Mouse (Mus musculus) hindbrain, embryonic 14.5 days (tissue): ENCODE measurements around the gene Garnl3. TPM values are rescaled to one million over a fixed set of nuclear protein-coding genes. Genes with fewer than 3 reads are reported as not detected.

ENCODE experiments used
- ATAC-seq: fragments of 200-750 bp; cut with Nextera tagmentation; 2 replicates; pipeline ENCODE4 v1.8.0; 2017; ENCODE audit warnings: moderate number of reproducible peaks, mild to moderate bottlenecking, moderate TSS enrichment, moderate library complexity; ENCODE audit not compliant: low FRiP score
- DNase-seq: peaks from one replicate; pipeline ENCODE4 v3.0.0-alpha.2; 2015; ENCODE audit warnings: low spot score
- H3K27ac ChIP-seq: fragments of 300-500 bp; sonication (generic); 2 replicates; pipeline ENCODE4 v1.5.1; 2014; ENCODE audit warnings: mild to moderate bottlenecking, moderate library complexity
- H3K27me3 ChIP-seq: fragments of 300-500 bp; sonication (generic); 2 replicates; pipeline ENCODE4 v1.6.1; 2014; ENCODE audit warnings: mild to moderate bottlenecking, low read length, mixed read lengths; ENCODE audit not compliant: control insufficient read depth, insufficient read depth
- H3K36me3 ChIP-seq: fragments of 300-500 bp; sonication (generic); replicated peaks from 2 replicates; pipeline ENCODE4 v1.6.1; 2014; ENCODE audit not compliant: control insufficient read depth, insufficient read depth
- H3K4me1 ChIP-seq: fragments of 300-500 bp; sonication (generic); replicated peaks from 2 replicates; pipeline ENCODE4 v1.6.1; 2014; ENCODE audit warnings: antibody characterized with exemption, low read length, mixed read lengths; ENCODE audit not compliant: control insufficient read depth, insufficient read depth
- H3K4me2 ChIP-seq: fragments of 300-500 bp; sonication (generic); replicated peaks from 2 replicates; pipeline ENCODE4 v1.6.1; 2014; ENCODE audit warnings: mild to moderate bottlenecking, moderate library complexity
- H3K4me3 ChIP-seq: fragments of 300-500 bp; sonication (generic); replicated peaks from 2 replicates; pipeline ENCODE4 v1.5.1; 2014; ENCODE audit warnings: mild to moderate bottlenecking, low read length
- H3K9ac ChIP-seq: fragments of 300-500 bp; sonication (generic); 2 replicates; pipeline ENCODE4 v1.6.1; 2014
- H3K9me3 ChIP-seq: fragments of 300-500 bp; sonication (generic); 2 replicates; pipeline ENCODE4 v1.6.1; 2016; ENCODE audit warnings: low read length; ENCODE audit not compliant: control insufficient read depth
- WGBS: fragments of 180-500 bp; shearing (Covaris S2); extraction: QIAGEN DNeasy Blood & Tissue Kit; methylation state at CpG from one replicate; pipeline ENCODE4 v1.1.7; 2014; 5-methylcytosine and 5-hydroxymethylcytosine counted together
- polyA plus RNA-seq: library from polyadenylated mRNA; unstranded; fragments of >200 nt; fragmentation: Nextera tagmentation; extraction: Ambion mirVana; gene quantifications from 2 replicates; pipeline ENCODE4 v1.2.1, GENCODE M21; 2014

Gene Garnl3
- polyA plus RNA-seq, 1 experiment from 2014 or later: 67.5 TPM

DNA sequence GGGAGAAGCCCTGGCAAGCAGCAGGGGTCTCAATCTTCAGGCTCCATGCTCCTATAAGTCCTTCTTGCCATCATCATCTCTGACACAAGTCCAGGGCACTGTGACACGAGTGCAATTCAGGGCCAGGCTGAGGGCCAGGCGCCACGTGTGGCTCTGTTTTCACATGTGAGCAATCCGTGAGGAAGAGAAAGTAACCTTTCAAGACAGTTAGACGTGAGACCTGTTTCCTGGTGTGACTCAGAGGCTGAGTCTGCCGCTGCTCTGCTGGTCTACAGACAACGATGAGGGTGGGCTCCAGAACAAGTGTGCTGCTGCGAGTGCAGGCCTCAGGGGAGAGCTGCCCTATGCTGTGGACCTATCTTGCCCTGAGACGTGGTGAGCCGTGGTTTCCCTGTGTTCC lies 41.7 kb upstream of the Garnl3 start:
- no peaks in the 10 kb centered on the region for H3K9me3 ChIP-seq
- WGBS: 82% methylated on average over 10 of the region's 10 CpGs
- no peaks in the 10 kb centered on the region for H3K27me3 ChIP-seq
- no peak for ATAC-seq
- no peak overlapping the region for H3K9ac ChIP-seq
- no peak overlapping the region for H3K4me3 ChIP-seq
- DNase-seq: no peak
- peaks cover 45% of the 10 kb centered on the region for H3K36me3 ChIP-seq
- H3K4me1 ChIP-seq: peaks cover 1% of the 10 kb centered on the region; the same call in 1 of the 2 replicates
- H3K4me2 ChIP-seq: no peak overlapping the region
- no peak overlapping the region for H3K27ac ChIP-seq

DNA sequence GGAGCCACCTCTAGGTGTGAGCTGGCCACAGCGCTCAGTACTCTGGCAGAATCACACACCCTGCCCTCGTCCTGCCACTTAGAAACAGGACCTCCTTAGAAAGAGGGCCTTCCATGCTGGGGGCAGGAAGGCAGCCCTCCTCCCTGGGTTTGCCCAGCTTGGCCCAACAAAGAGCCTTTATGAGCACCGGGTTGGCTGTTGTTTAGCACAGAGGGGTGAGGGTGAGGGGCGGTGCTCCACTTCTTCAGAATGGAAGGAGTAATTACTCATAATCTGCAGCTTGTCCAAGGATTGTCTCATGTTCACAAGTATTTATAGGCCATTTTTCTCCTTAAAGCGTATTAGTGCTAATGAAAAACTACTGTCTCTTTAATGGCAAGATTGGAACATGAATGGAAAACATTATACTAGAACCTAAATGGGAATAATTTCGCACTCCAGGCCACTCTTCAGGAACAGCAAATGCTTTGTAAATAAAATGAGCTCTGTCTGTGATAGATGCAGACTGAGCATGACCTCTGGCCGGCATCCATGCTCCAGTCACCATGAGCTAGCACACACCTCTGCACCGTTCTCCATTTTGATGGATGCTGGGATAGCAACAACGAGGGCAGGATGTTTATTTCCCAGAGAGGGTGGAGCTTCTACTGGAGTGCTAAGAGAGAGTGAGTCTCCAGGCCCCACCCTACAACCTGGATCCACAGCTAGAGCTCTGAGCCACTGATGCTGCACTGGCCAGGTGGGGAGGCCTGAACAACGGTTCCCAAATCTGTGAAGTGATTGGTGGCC lies 39.5 kb upstream of the Garnl3 start:
- 49% methylated on average over 10 of the region's 10 CpGs for WGBS
- Histone ChIP-seq H3K36me3 (peaks cover 61% of the 10 kb centered on the region), H3K4me3 (no peak overlapping the region), H3K4me2 (no peak overlapping the region), H3K27me3 (no peaks in the 10 kb centered on the region), H3K27ac (0 out of 2 replicates have a peak overlapping the region, but pooled peaks have one; percentile 14), H3K9ac (no peak overlapping the region), H3K9me3 (no peaks in the 10 kb centered on the region), H3K4me1 (no peaks in the 10 kb centered on the region; the same call in 1 of the 2 replicates)
- DNase-seq (no peak), ATAC-seq (no peak; the same call in 1 of the 2 replicates)

DNA sequence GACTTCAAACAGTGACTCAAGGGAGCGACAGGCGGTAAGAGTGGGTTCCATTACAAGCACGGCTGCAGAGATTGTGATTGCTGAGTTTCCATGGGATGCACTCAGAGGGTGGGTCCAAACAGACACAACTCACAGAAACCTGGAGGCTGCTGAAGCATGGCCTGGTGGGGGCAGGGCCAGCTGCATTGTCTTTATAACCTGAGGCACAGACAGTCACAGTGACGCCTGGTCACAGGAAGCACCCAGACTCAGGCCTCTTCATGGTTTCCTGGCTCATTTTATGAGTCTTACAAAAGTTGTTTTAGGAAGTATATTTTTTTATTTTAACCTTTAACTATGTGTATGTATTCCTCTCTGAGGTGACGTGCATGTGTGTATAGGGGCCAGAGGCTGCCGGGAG lies 38.0 kb upstream of the Garnl3 start:
- ATAC-seq (no peak), DNase-seq (no peak)
- no peaks in the 10 kb centered on the region; the same call in 1 of the 2 replicates for H3K4me1 ChIP-seq
- no peaks in the 10 kb centered on the region for H3K27me3 ChIP-seq
- H3K9me3 ChIP-seq: no peaks in the 10 kb centered on the region
- 83% methylated on average over 6 of the region's 6 CpGs for WGBS
- H3K4me3 ChIP-seq: no peak overlapping the region
- H3K9ac ChIP-seq: no peak overlapping the region
- no peak overlapping the region for H3K4me2 ChIP-seq
- H3K27ac ChIP-seq: no peak overlapping the region
- H3K36me3 ChIP-seq: peaks cover 65% of the 10 kb centered on the region

DNA sequence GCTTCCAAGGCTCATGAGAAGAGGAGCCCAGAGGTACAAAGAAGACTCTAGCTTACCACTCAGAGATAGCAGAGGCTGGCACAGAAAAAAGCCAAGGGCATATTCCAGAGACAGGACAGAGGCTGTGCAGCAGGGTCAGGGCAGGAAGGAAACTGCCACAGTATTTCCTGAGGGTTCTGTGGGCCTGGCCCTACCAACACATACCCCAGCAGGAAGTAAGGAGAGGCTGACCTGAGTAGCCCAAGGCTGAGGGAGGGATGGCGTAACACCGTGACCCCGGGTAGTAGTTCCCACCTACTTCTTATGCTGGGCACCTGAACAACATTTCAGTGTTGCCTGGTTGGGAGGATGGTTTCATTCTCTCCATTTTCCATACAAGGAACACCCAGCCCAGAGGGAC lies 35.6 kb upstream of the Garnl3 start:
- Histone ChIP-seq H3K9ac (no peak overlapping the region), H3K27ac (no peak overlapping the region), H3K27me3 (no peaks in the 10 kb centered on the region), H3K4me3 (no peak overlapping the region), H3K36me3 (peaks cover 59% of the 10 kb centered on the region), H3K9me3 (no peaks in the 10 kb centered on the region), H3K4me1 (no peaks in the 10 kb centered on the region; the same call in 1 of the 2 replicates), H3K4me2 (no peak overlapping the region)
- WGBS: 87% methylated on average over 3 of the region's 3 CpGs
- DNase-seq: no peak
- ATAC-seq: no peak

DNA sequence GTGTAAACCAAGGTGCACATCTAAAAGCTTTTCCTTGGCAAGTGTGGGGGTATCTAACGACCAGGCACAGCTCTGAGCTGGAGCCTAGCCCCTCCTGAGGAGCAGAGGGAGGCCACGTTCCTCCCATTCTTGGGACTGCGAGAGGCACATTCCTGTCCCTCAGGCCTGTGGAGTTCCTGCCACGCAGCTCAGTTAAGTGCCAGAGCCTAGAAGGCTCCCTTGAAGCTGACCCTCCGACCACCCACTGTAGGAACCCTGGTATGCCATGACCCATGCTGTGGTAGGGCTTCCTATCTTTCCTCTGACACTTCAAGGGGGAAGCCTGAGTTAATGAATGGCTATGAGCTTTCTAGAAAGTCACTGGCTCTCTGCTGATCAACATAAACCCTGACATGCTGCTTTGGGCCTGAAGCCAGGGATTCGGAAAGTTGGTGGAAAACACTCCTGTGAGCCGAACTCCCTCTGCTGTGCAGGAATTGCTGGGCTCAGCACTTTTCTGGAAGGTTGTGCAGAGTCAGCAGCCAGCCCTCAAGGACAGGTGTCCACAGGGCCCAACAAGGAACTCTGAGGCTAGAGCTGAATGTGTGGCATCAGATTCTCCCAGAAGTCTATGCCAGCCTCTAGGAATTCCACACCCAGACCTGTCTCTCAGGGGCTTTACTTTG lies 34.4 kb upstream of the Garnl3 start:
- Histone ChIP-seq H3K27ac (0 out of 2 replicates have a peak overlapping the region, but pooled peaks have one; percentile 51), H3K36me3 (peaks cover 54% of the 10 kb centered on the region), H3K4me1 (no peaks in the 10 kb centered on the region; the same call in 1 of the 2 replicates), H3K9me3 (no peaks in the 10 kb centered on the region), H3K4me2 (no peak overlapping the region), H3K4me3 (no peak overlapping the region), H3K9ac (no peak overlapping the region), H3K27me3 (no peaks in the 10 kb centered on the region)
- DNase-seq: no peak
- no peak for ATAC-seq
- WGBS: 53% methylated on average over 7 of the region's 7 CpGs

DNA sequence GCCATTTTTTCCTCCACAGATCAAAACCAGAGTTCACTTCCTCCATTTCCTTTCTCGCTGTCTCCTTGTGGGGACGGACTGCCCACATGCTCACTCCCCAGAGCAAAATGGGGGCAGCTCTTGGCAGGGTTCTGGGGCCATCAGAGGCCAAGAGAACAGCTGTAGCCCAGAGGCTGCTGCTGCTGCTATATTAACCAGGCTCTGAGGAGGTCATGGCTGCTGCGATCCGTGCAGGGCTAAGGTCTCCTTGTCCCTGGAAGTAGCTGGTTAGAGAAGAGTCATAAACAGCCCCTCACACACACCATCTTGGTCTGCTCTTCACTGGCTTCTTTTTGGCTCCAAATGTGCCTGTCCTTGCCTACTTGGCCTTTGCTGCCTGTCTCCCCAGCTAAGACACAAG lies 33.8 kb upstream of the Garnl3 start:
- WGBS: 82% methylated on average over 4 of the region's 4 CpGs
- no peaks in the 10 kb centered on the region for H3K4me1 ChIP-seq

DNA sequence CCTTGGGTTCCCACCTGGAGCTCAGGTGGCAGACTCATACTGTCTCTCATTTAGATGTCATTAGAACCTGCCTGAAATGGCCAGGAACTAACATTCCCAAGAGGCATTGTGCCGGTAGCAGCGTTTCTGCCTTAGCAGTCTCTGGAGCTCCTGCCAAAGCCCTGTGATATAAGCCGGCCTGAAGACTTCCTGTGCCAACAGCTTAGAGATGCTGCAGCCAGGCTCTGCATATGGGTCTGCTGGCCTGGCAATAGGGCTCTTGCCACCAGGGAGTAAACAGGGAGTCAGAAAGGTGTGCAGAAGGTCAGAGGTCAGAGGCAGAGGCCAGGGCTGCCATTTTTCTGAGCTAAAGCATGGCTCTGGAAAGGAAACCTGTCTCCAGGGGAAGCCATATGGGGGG lies 33.2 kb upstream of the Garnl3 start:
- H3K4me3 ChIP-seq: no peak overlapping the region
- no peak for DNase-seq
- WGBS: 66% methylated on average over 3 of the region's 3 CpGs
- H3K36me3 ChIP-seq: peaks cover 59% of the 10 kb centered on the region
- no peak overlapping the region for H3K4me2 ChIP-seq
- ATAC-seq: no peak
- H3K9ac ChIP-seq: no peak overlapping the region
- H3K4me1 ChIP-seq: no peaks in the 10 kb centered on the region
- H3K27ac ChIP-seq: no peak overlapping the region; the same call in 1 of the 2 replicates
- no peaks in the 10 kb centered on the region for H3K9me3 ChIP-seq
- no peaks in the 10 kb centered on the region for H3K27me3 ChIP-seq

More for the DNA sequence above, 33.8 kb upstream of the Garnl3 start:
- no peaks in the 10 kb centered on the region for H3K9me3 ChIP-seq
- 0 out of 2 replicates have a peak overlapping the region, but pooled peaks have one; percentile 51 for H3K27ac ChIP-seq
- H3K4me2 ChIP-seq: no peak overlapping the region
- H3K27me3 ChIP-seq: no peaks in the 10 kb centered on the region
- no peak overlapping the region for H3K4me3 ChIP-seq
- H3K36me3 ChIP-seq: peaks cover 54% of the 10 kb centered on the region
- DNase-seq (no peak), ATAC-seq (no peak)
- no peak overlapping the region for H3K9ac ChIP-seq

DNA sequence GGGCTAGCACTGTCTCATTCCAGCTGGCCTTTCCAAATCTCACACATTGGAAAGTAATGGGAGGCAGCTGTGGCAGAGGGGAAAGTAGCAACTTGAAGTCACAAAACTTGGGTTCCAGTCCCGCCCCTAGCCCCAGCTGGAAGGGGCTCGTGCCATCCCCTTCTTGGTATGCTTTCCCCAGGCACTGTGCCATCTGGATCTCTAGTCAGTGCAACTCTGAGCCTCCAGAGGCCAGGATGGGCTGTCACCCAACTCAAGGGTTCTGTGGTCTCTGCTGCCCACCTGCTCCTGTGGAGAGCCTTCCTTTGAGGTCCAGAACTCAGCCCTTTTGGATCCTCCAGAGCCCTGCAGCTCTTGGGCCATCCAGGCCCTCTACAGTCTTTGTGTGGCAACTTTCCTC lies 30.7 kb upstream of the Garnl3 start:
- Histone ChIP-seq H3K36me3 (peaks cover 61% of the 10 kb centered on the region), H3K4me2 (no peak overlapping the region), H3K27ac (no peak overlapping the region), H3K9me3 (no peaks in the 10 kb centered on the region), H3K4me3 (no peak overlapping the region), H3K27me3 (no peaks in the 10 kb centered on the region), H3K4me1 (no peaks in the 10 kb centered on the region), H3K9ac (no peak overlapping the region)
- ATAC-seq (no peak), DNase-seq (no peak)
- 87% methylated on average over 2 of the region's 2 CpGs for WGBS

DNA sequence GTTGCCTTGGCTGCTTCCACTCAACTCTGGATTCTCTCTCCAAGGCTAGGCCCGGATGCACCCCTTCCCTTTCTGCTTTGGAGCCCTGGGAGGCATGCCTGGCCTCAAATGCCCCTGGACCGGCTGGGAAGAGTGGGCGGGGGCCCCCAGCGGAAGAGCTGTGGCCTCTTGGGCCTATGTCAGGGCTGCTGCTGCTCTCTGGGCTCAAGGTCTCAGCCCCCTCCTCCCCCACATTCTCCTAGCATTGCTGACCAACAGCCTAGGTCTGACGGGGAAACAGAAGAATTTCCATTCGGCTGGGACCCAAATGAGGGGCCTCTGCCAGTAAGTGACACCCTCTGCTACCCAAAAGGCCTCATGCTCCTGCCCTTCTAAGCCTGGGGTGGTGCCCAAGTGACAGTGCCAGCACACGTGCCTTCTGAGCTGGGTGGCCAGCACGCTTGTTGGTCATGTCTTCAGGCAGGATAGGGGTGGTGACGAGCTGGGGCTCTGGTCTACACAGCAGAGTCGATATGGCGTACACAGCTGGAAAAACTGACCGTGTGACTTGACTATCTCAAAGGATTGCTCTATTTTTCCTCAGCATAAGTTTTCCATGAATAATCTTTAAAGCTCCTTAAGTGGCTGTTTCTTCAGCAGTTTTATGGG lies 29.0 kb upstream of the Garnl3 start:
- Histone ChIP-seq H3K4me1 (no peaks in the 10 kb centered on the region), H3K27me3 (no peaks in the 10 kb centered on the region), H3K9ac (no peak overlapping the region), H3K4me2 (no peak overlapping the region), H3K36me3 (peaks cover 53% of the 10 kb centered on the region), H3K4me3 (no peak overlapping the region), H3K9me3 (no peaks in the 10 kb centered on the region), H3K27ac (no peak overlapping the region)
- DNase-seq: no peak
- 76% methylated on average over 12 of the region's 12 CpGs for WGBS
- ATAC-seq: no peak
